Mouse (Mus musculus) thymus, adult 2 months (tissue): ENCODE measurements at regions not wholly inside any gene's neighbourhood (a gene's known extent, or its start where the extent isn't known, plus 50 kb on each side); places are given as distances from the start of the nearest gene placed in this dataset.

Experiments used
- CTCF ChIP-seq: fragments of 200-500 bp; IDR thresholded peaks from 2 replicates; pipeline ENCODE4 v1.5.1; 2012; ENCODE audit warnings: mild to moderate bottlenecking, control low read depth, low read length, moderate library complexity, borderline replicate concordance; ENCODE audit not compliant: control insufficient read depth, poor library complexity, insufficient read depth; ENCODE audit errors: extremely low read depth
- POLR2A ChIP-seq: fragments of 200-500 bp; IDR thresholded peaks from 2 replicates; pipeline ENCODE4 v1.6.1; 2012; ENCODE audit warnings: mild to moderate bottlenecking, low read length, control low read depth, moderate library complexity; ENCODE audit not compliant: control insufficient read depth, poor library complexity, insufficient read depth; ENCODE audit errors: extremely low read depth

DNA sequence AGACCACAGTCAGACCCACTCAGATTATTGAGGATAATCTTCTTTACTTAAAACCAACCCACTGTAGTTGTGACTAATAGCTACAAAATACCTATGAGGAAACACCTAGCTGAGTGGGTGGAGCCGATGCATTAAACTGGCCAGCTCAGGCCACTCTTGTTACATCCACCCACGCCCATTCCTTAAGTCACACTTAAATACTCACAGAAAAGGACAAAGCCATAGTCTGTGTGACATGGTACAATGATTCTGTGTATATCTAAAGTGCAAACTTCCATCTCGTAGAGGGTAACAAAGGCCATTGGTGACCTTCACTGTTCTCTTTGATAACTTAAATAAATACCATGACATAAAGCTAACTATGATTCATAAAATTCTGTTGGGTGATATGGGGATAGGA, 103.7 kb upstream of the Arhgap5 start:
- no peak for TF ChIP-seq CTCF
- TF ChIP-seq POLR2A, result no peak
